Mouse (Mus musculus): ENCODE results near the gene Rce1.

GRCm38 (mm10) chr19:4622780-4623179 is 2.7 kb downstream of the Rce1 start:
- TF ChIP-seq CTCF (IDR thresholded peaks at IDR 0.05; ENCODE audit: low read depth, low read length) (no peak), EP300 (IDR thresholded peaks at IDR 0.05; ENCODE audit: insufficient read depth, low read depth, low read length) (no peak)
